Mouse (Mus musculus): Measurements from ENCODE around the gene Gatad2b. TPM values are rescaled to one million over a fixed set of nuclear protein-coding genes. Genes with fewer than 3 reads are reported as not detected.

The Gatad2b gene
- total RNA-seq, 2 experiments from 2014 or later = 89.0 to 96.0 TPM

DNA sequence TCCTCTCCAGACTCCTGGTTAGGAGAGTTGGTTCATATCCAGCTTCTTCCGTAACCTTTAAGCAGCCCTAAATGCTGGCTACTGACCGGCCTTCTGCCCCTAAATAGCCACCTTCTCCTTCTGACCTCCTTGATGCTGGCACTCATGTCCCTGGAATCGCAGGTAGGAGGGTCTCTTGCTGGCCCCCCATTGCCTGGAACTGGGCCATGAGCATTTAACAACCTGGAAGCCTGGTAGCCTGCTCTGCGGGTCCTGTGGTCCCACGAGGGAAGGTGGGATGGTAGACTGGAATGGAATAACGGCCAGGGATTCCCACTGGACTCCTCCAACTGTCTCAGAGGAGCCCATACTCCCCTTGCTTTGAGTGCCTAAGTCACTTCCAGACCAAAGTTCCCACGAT, 78.9 kb downstream of the Gatad2b start:
- no peak for DNase-seq (ENCODE audit: low spot score in 2 of 2)
- intact Hi-C loops (cut with DNase I) = loop anchor here (5.0 kb wide), 3 partner anchors 80 to 150 kb away; partner anchors contain the start of genes Dennd4b and Gatad2b

GRCm38 (mm10) chr3:90372817-90373216, 79.8 kb downstream of the Gatad2b start:
- intact Hi-C loops (cut with DNase I) = loop anchor here (5.0 kb wide), 3 partner anchors 81 to 151 kb away; partner anchors contain the start of genes Dennd4b and Gatad2b
- no peak for DNase-seq (ENCODE audit: low spot score in 2 of 2)

- intact Hi-C loops (cut with DNase I) = loop anchor here (5.0 kb wide), 3 partner anchors 81 to 151 kb away; partner anchors contain the start of genes Dennd4b and Gatad2b
- peak; percentile 93 for DNase-seq (ENCODE audit: low spot score in 2 of 2)
Measured at GRCm38 (mm10) chr3:90373432-90374028, 80.6 kb downstream of the Gatad2b start.

DNA sequence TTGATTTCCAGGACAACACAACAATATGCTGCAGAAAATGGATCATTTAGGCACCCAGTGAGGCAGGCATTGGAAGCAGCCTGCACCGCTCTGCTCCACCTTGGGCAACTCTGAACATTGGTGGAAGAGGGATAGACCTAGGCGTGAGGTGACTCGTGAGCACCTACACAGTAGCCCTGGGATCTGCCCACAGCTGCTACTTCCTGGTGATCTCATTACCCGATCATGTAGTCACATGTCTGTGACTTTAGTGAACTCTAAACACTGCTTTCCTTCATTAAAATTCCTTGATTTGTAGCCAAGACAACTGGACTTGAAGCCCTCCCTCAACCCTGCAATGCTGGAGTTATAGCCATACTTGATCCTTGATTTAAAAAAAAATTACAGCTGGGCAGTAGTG, 81.4 kb downstream of the Gatad2b start:
- intact Hi-C loops (cut with DNase I) = loop anchor here (5.0 kb wide), 3 partner anchors 82 to 152 kb away; partner anchors contain the start of genes Dennd4b and Gatad2b
- no peak for DNase-seq (ENCODE audit: low spot score in 2 of 2)

GRCm38 (mm10) chr3:90375562-90376246, 82.7 kb downstream of the Gatad2b start:
- no peak for DNase-seq (ENCODE audit: low spot score in 2 of 2)
- intact Hi-C loops (cut with DNase I) = no loop called here

GRCm38 (mm10) chr3:90376247-90376585, 83.2 kb downstream of the Gatad2b start:
- DNase-seq (ENCODE audit: low spot score in 2 of 2) = no peak
- intact Hi-C loops (cut with DNase I) = no loop called here

DNA sequence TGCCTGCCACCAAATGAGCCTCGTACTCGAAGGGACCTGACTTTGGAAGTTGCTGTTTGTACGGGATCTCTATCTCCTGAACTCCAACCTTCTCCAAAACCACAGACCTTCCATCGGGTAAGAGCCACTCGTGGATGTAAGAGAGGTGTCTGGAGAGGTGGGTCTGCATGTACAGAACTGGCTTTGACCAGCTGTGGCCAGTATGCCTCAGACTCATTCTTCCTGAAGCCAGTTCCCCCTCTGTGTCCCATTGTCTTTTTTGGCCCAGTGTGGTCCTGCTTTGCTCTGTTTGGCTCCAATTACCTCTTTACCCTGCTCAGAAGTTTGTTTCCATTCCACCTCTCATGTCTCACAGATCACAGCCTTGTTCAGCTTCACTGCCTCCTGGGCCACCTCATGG, 85.5 kb downstream of the Gatad2b start:
- intact Hi-C loops (cut with DNase I) = no loop called here
- DNase-seq (ENCODE audit: low spot score in 2 of 2) = no peak

- intact Hi-C loops (cut with DNase I) = no loop called here
- DNase-seq (ENCODE audit: low spot score in 2 of 2) = no peak
Measured at GRCm38 (mm10) chr3:90381727-90382126, 88.7 kb downstream of the Gatad2b start.

- intact Hi-C loops (cut with DNase I) = no loop called here
- no peak for DNase-seq (ENCODE audit: low spot score in 2 of 2)
Measured at GRCm38 (mm10) chr3:90383690-90384089, 90.7 kb downstream of the Gatad2b start.

DNA sequence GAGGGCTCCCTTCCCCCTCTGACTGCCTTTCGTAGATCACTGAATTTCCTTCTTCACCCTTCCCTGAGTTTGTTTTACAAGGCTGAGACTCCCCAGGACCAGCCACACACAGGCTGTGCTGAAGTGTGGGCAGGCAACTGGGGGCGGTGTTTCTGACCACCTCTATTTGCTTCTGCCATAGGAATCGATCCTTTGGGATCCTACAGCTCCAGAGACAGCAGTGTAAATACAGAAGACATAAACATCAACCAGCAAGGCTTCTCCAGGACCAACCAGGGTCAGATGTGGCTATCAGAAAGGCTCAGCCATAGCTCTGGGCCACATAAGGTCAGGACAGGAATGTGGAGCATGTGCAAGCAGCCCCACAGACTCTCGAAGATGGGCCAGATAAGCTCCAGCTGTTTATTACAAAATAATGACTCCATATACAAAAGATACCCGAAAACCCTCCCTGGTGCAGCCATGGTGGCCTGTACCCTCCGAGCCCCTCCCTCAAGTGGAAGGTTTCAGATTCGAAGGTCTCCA, 91.9 kb downstream of the Gatad2b start:
- DNase-seq (ENCODE audit: low spot score in 2 of 2) = no peak
- intact Hi-C loops (cut with DNase I) = no loop called here

- intact Hi-C loops (cut with DNase I) = no loop called here
- no peak for DNase-seq (ENCODE audit: low spot score in 2 of 2)
Measured at GRCm38 (mm10) chr3:90386817-90387216, 93.8 kb downstream of the Gatad2b start.

DNA sequence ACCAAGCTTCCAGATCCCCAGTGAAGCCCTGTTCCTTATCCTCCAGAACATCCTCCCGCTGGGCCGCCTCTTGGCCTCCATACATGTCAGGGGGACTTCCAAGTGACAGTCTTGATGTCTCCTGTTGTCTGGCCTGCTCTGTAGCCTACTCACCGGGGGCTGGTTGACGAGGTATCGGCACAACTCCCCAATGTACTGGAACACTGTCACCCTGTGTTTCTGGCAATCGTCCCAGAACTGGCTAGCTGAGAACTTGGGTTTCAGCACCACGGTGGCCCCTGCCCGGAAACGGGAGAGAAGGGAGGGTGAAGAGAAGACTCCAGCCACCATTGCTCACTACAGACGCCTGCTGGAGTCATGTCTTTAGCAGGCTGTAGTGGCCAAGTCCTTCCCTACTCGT, 94.5 kb downstream of the Gatad2b start:
- DNase-seq (ENCODE audit: low spot score in 2 of 2) = peak; percentile 46 to 70
- intact Hi-C loops (cut with DNase I) = no loop called here

GRCm38 (mm10) chr3:90388192-90388591, 95.2 kb downstream of the Gatad2b start:
- intact Hi-C loops (cut with DNase I) = no loop called here
- DNase-seq (ENCODE audit: low spot score in 2 of 2) = no peak

GRCm38 (mm10) chr3:90388726-90389510, 95.9 kb downstream of the Gatad2b start:
- intact Hi-C loops (cut with DNase I) = no loop called here
- peak in 1 of 2 experiments; percentile 33 for DNase-seq (ENCODE audit: low spot score in 2 of 2)

- peak in 1 of 2 experiments; percentile 33 for DNase-seq (ENCODE audit: low spot score in 2 of 2)
- intact Hi-C loops (cut with DNase I) = no loop called here
Measured at GRCm38 (mm10) chr3:90389511-90390490, 96.8 kb downstream of the Gatad2b start, which contains the start of gene Slc27a3. TSS of gene Slc27a3 (minus strand) at chr3:90389938.

DNA sequence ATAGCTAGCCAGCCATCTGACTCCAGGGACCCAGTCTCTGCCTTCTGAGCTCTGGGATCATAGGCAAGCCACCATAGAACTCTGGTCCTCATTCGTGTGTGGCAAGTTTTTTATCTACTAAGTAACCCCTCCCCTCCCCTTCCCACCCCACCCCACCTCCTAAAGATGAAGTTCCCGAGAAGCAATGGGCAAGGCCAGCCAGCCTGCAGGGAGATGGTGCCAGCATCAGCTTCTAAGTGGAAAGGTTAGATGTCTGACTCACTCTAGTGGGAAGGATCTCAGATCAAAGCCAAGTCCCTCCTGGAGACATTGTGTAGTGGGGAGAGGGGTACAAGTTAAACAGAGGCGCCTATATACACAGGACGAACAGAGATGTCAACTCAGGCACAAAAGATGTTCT, 98.0 kb downstream of the Gatad2b start:
- intact Hi-C loops (cut with DNase I) = no loop called here
- no peak for DNase-seq (ENCODE audit: low spot score in 2 of 2)

DNA sequence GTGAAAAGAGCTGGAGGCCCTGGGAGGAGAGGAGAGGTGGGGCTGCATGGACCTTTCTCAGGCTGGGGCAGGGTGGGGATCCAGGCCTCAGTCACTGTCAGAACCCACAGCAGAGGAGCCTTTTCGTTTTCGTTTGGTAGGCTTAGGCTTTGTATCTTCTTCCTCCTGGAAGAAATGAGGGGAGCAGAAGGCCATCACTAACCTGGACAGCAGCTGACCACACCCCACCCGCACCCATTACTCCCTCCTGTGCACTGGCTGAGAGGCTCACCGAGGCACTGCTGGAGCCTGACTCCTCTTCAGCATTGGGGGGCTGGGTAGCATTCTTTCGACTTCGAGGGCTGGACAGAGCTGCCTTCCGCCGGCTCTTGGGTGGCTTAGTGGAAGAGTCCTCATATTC, 99.0 kb downstream of the Gatad2b start:
- no peak for DNase-seq (ENCODE audit: low spot score in 2 of 2)
- intact Hi-C loops (cut with DNase I) = no loop called here

- intact Hi-C loops (cut with DNase I) = no loop called here
- no peak for DNase-seq (ENCODE audit: low spot score in 2 of 2)
Measured at GRCm38 (mm10) chr3:90392661-90393060, 99.7 kb downstream of the Gatad2b start.

GRCm38 (mm10) chr3:90395629-90396028, 102.7 kb downstream of the Gatad2b start:
- DNase-seq (ENCODE audit: low spot score in 2 of 2) = no peak
- intact Hi-C loops (cut with DNase I) = no loop called here
